ENCODE assay signal across 10 mouse cellular contexts in the genomic region with DNA sequence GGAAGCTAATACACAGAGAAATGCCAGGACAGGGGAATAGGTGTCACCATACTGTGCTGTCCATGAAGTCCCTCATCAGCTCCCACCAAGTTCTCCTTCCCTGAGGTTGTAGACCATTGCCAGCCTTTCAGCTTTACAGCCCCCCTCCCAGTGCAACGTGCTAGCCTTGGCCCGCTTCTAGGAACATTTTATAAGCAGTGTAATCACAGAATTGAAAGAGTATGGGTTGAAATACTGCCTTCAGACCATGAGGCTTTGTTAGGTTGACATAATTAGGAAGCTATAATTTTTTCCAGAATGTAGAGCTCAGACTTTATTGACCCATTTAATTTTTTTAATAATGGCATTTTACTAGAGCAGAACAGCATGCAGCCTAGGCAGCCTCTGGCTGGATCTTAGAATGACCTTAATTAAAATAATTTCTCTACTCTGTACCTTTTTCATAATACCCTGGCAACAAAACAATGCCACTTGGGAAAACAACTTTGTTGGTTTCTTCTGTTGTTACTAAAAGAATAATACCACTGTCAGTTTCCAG.
"Had no signal": no experiment of that assay in that cellular context is flagged by ENCODE, and none has a peak within 500 bp of the region (broad histone marks: within the 10 kb centered on the region; RNA-seq: fewer than 3 reads in every experiment).

No protein-coding gene starts in this region.

- H3K4me1 ChIP-seq: midbrain, embryonic 12.5 days; stomach, embryonic 15.5 days had no signal

- H3K4me3 ChIP-seq: midbrain, embryonic 12.5 days; stomach, embryonic 15.5 days had no signal

- DNase-seq: kidney, adult 8-10 months; kidney, postnatal 25 days; lung, adult 18-20 months; right cerebral cortex, postnatal 14 days; thymus, adult 2 months; thymus, postnatal 25 days had no signal

- H3K4me2 ChIP-seq: midbrain, embryonic 12.5 days; stomach, embryonic 15.5 days had no signal

- H3K27me3 ChIP-seq: midbrain, embryonic 12.5 days; stomach, embryonic 15.5 days had no signal

- H3K9me3 ChIP-seq: midbrain, embryonic 12.5 days; stomach, embryonic 15.5 days had no signal

- H3K27ac ChIP-seq: liver, embryonic 14.5 days; midbrain, embryonic 12.5 days; stomach, embryonic 15.5 days had no signal

- H3K9ac ChIP-seq: liver, embryonic 14.5 days; midbrain, embryonic 12.5 days; stomach, embryonic 15.5 days had no signal

- H3K36me3 ChIP-seq: stomach, embryonic 15.5 days had no signal

- ATAC-seq: intestine, embryonic 16.5 days had no signal
